Mouse (Mus musculus): ENCODE measurements around the gene Amn. TPM values are rescaled to one million over a fixed set of nuclear protein-coding genes. Genes with fewer than 3 reads are reported as not detected.

Amn gene
- polyA plus RNA-seq, 1 experiment from 2014 or later: 123 TPM

GRCm38 (mm10) chr12:111241916-111242315 lies 29.0 kb upstream of the Amn start:
- H3K36me3 ChIP-seq (ENCODE audit: insufficient read depth, low read length): peaks cover 12% of the 10 kb centered on the region; the same call in 1 of the 2 replicates

GRCm38 (mm10) chr12:111242346-111242745 lies 28.5 kb upstream of the Amn start:
- Histone ChIP-seq H3K4me1 (replicated peaks; ENCODE audit: insufficient read depth, low read length) (peaks cover 10% of the 10 kb centered on the region), H3K36me3 (ENCODE audit: insufficient read depth, low read length) (peaks cover 14% of the 10 kb centered on the region; the same call in 1 of the 2 replicates), H3K9me3 (replicated peaks; ENCODE audit: low read length) (no peaks in the 10 kb centered on the region), H3K4me2 (ENCODE audit: low read length) (no peak overlapping the region), H3K27me3 (ENCODE audit: insufficient read depth, low read length) (no peaks in the 10 kb centered on the region), H3K9ac (ENCODE audit: low read depth, low read length) (no peak overlapping the region), H3K4me3 (replicated peaks; ENCODE audit: low read depth, low read length) (no peak overlapping the region), H3K27ac (no peak overlapping the region)
- no peak for DNase-seq (ENCODE audit: low spot score)
- no peak for ATAC-seq (replicated peaks; ENCODE audit: low FRiP score, low read depth)
- no peak for TF ChIP-seq CTCF (IDR thresholded peaks at IDR 0.05; ENCODE audit: low read depth)
- 73% methylated on average over 5 of the region's 5 CpGs for whole genome bisulfite sequencing

More at GRCm38 (mm10) chr12:111241916-111242315, 29.0 kb upstream of the Amn start:
- no peak overlapping the region for H3K4me2 ChIP-seq (ENCODE audit: low read length)
- 96% methylated on average over 6 of the region's 6 CpGs for WGBS
- no peak for TF ChIP-seq CTCF (IDR thresholded peaks at IDR 0.05; ENCODE audit: low read depth)
- ATAC-seq (replicated peaks; ENCODE audit: low FRiP score, low read depth) (no peak), DNase-seq (ENCODE audit: low spot score) (no peak)
- no peaks in the 10 kb centered on the region for H3K9me3 ChIP-seq (replicated peaks; ENCODE audit: low read length)
- no peak overlapping the region for H3K9ac ChIP-seq (ENCODE audit: low read depth, low read length)
- no peaks in the 10 kb centered on the region for H3K27me3 ChIP-seq (ENCODE audit: insufficient read depth, low read length)
- H3K27ac ChIP-seq: no peak overlapping the region
- H3K4me3 ChIP-seq (replicated peaks; ENCODE audit: low read depth, low read length): no peak overlapping the region
- H3K4me1 ChIP-seq (replicated peaks; ENCODE audit: insufficient read depth, low read length): peaks cover 10% of the 10 kb centered on the region

- Histone ChIP-seq H3K9me3 (replicated peaks; ENCODE audit: low read length) (no peaks in the 10 kb centered on the region), H3K27ac (no peak overlapping the region), H3K36me3 (ENCODE audit: insufficient read depth, low read length) (peaks cover 16% of the 10 kb centered on the region; the same call in 1 of the 2 replicates), H3K9ac (ENCODE audit: low read depth, low read length) (no peak overlapping the region), H3K4me1 (replicated peaks; ENCODE audit: insufficient read depth, low read length) (no peaks in the 10 kb centered on the region; the same call in 1 of the 2 replicates), H3K4me2 (ENCODE audit: low read length) (no peak overlapping the region), H3K4me3 (replicated peaks; ENCODE audit: low read depth, low read length) (no peak overlapping the region), H3K27me3 (ENCODE audit: insufficient read depth, low read length) (no peaks in the 10 kb centered on the region)
- TF ChIP-seq CTCF (IDR thresholded peaks at IDR 0.05; ENCODE audit: low read depth): no peak
- 93% methylated on average over 12 of the region's 12 CpGs for WGBS
- DNase-seq (ENCODE audit: low spot score): no peak
- ATAC-seq (replicated peaks; ENCODE audit: low FRiP score, low read depth): no peak
These were observed 27.2 kb upstream of the Amn start for GRCm38 (mm10) chr12:111243733-111244132.

- Histone ChIP-seq H3K27ac (no peak overlapping the region), H3K4me3 (replicated peaks; ENCODE audit: low read depth, low read length) (no peak overlapping the region), H3K27me3 (ENCODE audit: insufficient read depth, low read length) (no peaks in the 10 kb centered on the region), H3K9me3 (replicated peaks; ENCODE audit: low read length) (no peaks in the 10 kb centered on the region), H3K9ac (ENCODE audit: low read depth, low read length) (no peak overlapping the region), H3K4me2 (ENCODE audit: low read length) (no peak overlapping the region), H3K4me1 (replicated peaks; ENCODE audit: insufficient read depth, low read length) (no peaks in the 10 kb centered on the region), H3K36me3 (ENCODE audit: insufficient read depth, low read length) (peaks cover 16% of the 10 kb centered on the region; the same call in 1 of the 2 replicates)
- DNase-seq (ENCODE audit: low spot score): no peak
- WGBS: 88% methylated on average over 6 of the region's 6 CpGs
- no peak for TF ChIP-seq CTCF (IDR thresholded peaks at IDR 0.05; ENCODE audit: low read depth)
- no peak for ATAC-seq (replicated peaks; ENCODE audit: low FRiP score, low read depth)
These were observed 25.8 kb upstream of the Amn start for GRCm38 (mm10) chr12:111245070-111245469.

DNA sequence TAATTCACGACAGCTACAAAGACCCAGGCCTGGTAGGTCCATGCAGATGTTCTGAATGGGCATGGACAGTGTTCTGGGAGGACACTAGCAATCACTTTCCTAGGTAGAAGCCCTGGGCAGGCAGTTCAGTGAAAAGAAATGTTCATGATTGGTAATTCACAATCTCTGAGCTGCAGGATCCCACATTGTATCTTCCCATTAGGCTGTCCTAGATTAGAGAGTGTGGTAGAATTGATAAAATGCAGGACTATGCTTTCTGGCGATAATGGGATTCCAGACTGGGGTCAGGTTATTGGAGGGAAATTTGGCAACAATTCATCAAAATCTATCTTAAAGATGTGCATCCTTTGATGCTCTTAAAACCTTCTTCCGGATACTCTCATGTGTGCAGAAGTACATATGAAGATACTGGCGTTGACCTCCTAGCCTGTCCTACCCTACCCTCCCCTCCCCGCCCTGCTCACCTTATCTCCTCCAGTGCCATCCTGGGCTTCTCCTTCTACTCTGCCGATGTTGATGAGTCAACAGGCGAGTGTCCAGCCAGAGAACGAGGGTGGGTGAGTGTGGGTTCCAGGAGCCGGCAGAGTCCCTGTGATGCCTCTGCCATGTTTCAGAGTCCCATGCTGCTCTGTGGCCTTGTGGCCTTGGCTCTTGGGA lies 24.0 kb upstream of the Amn start:
- Histone ChIP-seq H3K9ac (ENCODE audit: low read depth, low read length) (no peak overlapping the region), H3K4me1 (replicated peaks; ENCODE audit: insufficient read depth, low read length) (no peaks in the 10 kb centered on the region), H3K4me2 (ENCODE audit: low read length) (no peak overlapping the region), H3K27ac (no peak overlapping the region), H3K27me3 (ENCODE audit: insufficient read depth, low read length) (no peaks in the 10 kb centered on the region), H3K36me3 (ENCODE audit: insufficient read depth, low read length) (peaks cover 16% of the 10 kb centered on the region; the same call in 1 of the 2 replicates), H3K4me3 (replicated peaks; ENCODE audit: low read depth, low read length) (no peak overlapping the region), H3K9me3 (replicated peaks; ENCODE audit: low read length) (no peaks in the 10 kb centered on the region)
- DNase-seq (ENCODE audit: low spot score): no peak
- ATAC-seq (replicated peaks; ENCODE audit: low FRiP score, low read depth): no peak
- WGBS: 88% methylated on average over 9 of the region's 9 CpGs
- TF ChIP-seq CTCF (IDR thresholded peaks at IDR 0.05; ENCODE audit: low read depth): no peak

GRCm38 (mm10) chr12:111249095-111249494 lies 21.8 kb upstream of the Amn start:
- Histone ChIP-seq H3K4me1 (replicated peaks; ENCODE audit: insufficient read depth, low read length) (no peaks in the 10 kb centered on the region), H3K27me3 (ENCODE audit: insufficient read depth, low read length) (no peaks in the 10 kb centered on the region), H3K4me3 (replicated peaks; ENCODE audit: low read depth, low read length) (no peak overlapping the region), H3K36me3 (ENCODE audit: insufficient read depth, low read length) (peaks cover 11% of the 10 kb centered on the region; the same call in 1 of the 2 replicates), H3K9ac (ENCODE audit: low read depth, low read length) (no peak overlapping the region), H3K9me3 (replicated peaks; ENCODE audit: low read length) (no peaks in the 10 kb centered on the region), H3K27ac (no peak overlapping the region), H3K4me2 (ENCODE audit: low read length) (no peak overlapping the region)
- DNase-seq (ENCODE audit: low spot score): no peak
- peak; percentile 48 for TF ChIP-seq CTCF (IDR thresholded peaks at IDR 0.05; ENCODE audit: low read depth)
- ATAC-seq (replicated peaks; ENCODE audit: low FRiP score, low read depth): no peak
- WGBS: 45% methylated on average over 3 of the region's 3 CpGs
